Mouse (Mus musculus) right cerebral cortex, adult 18-20 months (tissue): ENCODE results near the gene Ern1.
"Not testable (repeated sequence)": the region's sequence is repeated elsewhere in the genome, so short reads cannot be mapped to it uniquely, and the experiment has no call there.

Experiments used
- DNase-seq: peaks from one replicate; pipeline ENCODE4 v3.0.0; 2022; ENCODE audit warnings: mixed read lengths

The Ern1 gene

GRCm38 (mm10) chr11:106479619-106480529 lies 7.8 kb downstream of the Ern1 start:
- DNase-seq, result no peak

GRCm38 (mm10) chr11:106478745-106479144 lies 8.9 kb downstream of the Ern1 start:
- DNase-seq, result no peak

GRCm38 (mm10) chr11:106477505-106478160 lies 10.0 kb downstream of the Ern1 start:
- no peak for DNase-seq

GRCm38 (mm10) chr11:106475309-106475708 lies 12.3 kb downstream of the Ern1 start:
- DNase-seq, result no peak

- DNase-seq, result no peak
Observed at GRCm38 (mm10) chr11:106471629-106472028, 16.0 kb downstream of the Ern1 start.

- no peak for DNase-seq
Observed at GRCm38 (mm10) chr11:106468509-106468908, 19.1 kb downstream of the Ern1 start.

- DNase-seq, result no peak
Observed at GRCm38 (mm10) chr11:106465932-106466331, 21.7 kb downstream of the Ern1 start.

- no peak for DNase-seq
Observed at GRCm38 (mm10) chr11:106465545-106465903, 22.1 kb downstream of the Ern1 start.

- DNase-seq, result no peak
Observed at GRCm38 (mm10) chr11:106464681-106465544, 22.7 kb downstream of the Ern1 start.

GRCm38 (mm10) chr11:106463845-106464244 lies 23.8 kb downstream of the Ern1 start:
- no peak for DNase-seq

GRCm38 (mm10) chr11:106462309-106462708 lies 25.3 kb downstream of the Ern1 start:
- peak; percentile 24 for DNase-seq

GRCm38 (mm10) chr11:106461145-106461932 lies 26.3 kb downstream of the Ern1 start:
- no peak for DNase-seq

GRCm38 (mm10) chr11:106460671-106461070 lies 27.0 kb downstream of the Ern1 start:
- DNase-seq, result no peak

- DNase-seq, result no peak
Observed at GRCm38 (mm10) chr11:106458540-106458939, 29.1 kb downstream of the Ern1 start.

- no peak for DNase-seq
Observed at GRCm38 (mm10) chr11:106443646-106444045, 44.0 kb downstream of the Ern1 start.

GRCm38 (mm10) chr11:106442564-106442963 lies 45.1 kb downstream of the Ern1 start:
- not testable (repeated sequence) for DNase-seq

- DNase-seq, result no peak
Observed at GRCm38 (mm10) chr11:106440318-106440717, 47.3 kb downstream of the Ern1 start.

GRCm38 (mm10) chr11:106439355-106439754 lies 48.3 kb downstream of the Ern1 start:
- no peak for DNase-seq

GRCm38 (mm10) chr11:106438524-106439177 lies 49.0 kb downstream of the Ern1 start:
- no peak for DNase-seq

- DNase-seq, result no peak
Observed at GRCm38 (mm10) chr11:106437543-106437942, 50.1 kb downstream of the Ern1 start.

GRCm38 (mm10) chr11:106437039-106437438 lies 50.6 kb downstream of the Ern1 start:
- DNase-seq, result no peak

- no peak for DNase-seq
Observed at GRCm38 (mm10) chr11:106430392-106430791, 57.3 kb downstream of the Ern1 start.
